Mouse (Mus musculus) kidney, postnatal 36 days (tissue): ENCODE results near the gene Exoc7.
"Not testable (repeated sequence)": the region's sequence is repeated elsewhere in the genome, so short reads cannot be mapped to it uniquely, and the experiment has no call there.

Experiments used
- DNase-seq, 2 experiments: peaks; one replicate each; pipeline ENCODE4 v3.0.0; 2021 to 2022; ENCODE audit warnings: mixed read lengths in 2 of 2

Gene Exoc7

GRCm38 (mm10) chr11:116312359-116312758 is 5.3 kb upstream of the Exoc7 start:
- DNase-seq, result no peak

DNA sequence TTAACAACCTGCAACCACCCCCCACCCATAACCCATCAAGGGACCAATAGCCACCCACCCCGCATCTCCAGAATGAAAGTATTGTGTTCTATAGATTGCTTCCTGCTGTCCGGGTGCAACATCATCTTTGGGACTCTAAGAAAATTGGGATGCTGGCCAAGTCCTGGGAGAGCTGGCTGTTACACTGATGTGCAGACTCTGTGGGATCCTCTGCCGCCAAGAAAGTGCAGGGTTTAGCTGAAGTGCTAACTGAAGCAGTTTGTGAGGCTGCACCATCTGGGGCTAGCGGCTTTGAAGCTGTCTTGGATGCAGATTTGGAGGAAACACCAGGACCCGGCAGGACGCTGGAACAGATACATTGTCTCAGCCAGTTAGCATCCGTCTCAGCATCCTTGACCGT is 4.1 kb upstream of the Exoc7 start:
- no peak for DNase-seq

- DNase-seq, result no peak
Observed at GRCm38 (mm10) chr11:116309601-116310000, 2.6 kb upstream of the Exoc7 start.

- DNase-seq, result no peak
Observed at GRCm38 (mm10) chr11:116307762-116308531, 914 bp upstream of the Exoc7 start.

DNA sequence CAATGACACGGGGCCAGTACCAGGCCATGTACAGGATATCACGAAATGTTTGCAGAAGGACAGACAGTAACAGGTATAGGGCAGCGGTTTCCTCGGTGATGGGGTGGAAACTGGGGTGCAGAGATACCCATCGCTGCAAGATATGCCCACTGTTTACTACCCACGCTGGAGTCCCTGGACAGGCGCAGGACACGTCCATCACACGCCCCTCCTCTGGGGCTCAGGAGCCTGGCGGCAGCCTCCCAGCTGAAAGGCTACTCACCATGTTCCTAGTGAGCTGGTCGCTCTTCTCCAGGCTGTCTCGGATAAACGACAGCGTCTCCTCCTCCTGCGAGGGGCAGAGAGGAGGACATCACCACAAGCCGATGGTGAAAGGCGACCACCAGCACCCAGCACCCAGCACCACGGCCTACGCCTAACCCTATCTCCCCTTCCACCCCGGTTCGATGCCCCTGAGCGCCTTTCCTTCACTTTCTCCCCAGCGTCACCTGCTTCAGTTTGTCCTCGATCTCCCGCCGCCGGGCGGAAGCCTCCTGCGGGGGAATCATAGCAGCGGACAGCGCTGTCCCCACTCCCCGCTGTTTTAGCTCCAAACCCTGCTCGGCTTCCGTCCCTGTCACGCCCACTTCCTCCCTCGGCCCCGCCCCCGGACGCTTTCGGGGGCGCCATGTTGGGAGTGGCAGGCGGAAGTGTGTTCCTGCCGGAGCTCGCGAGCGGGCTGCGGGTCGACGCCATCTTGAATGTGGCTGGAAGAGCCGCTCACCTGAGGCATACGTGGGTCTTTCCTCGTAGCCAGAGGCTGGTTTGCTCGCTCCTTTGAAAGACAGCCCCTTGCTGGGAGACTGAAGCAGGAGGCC is 679 bp downstream of the Exoc7 start:
- DNase-seq, result peak; percentile 94 to 97

- no peak for DNase-seq
Observed at GRCm38 (mm10) chr11:116305423-116305822, 1.6 kb downstream of the Exoc7 start.

DNA sequence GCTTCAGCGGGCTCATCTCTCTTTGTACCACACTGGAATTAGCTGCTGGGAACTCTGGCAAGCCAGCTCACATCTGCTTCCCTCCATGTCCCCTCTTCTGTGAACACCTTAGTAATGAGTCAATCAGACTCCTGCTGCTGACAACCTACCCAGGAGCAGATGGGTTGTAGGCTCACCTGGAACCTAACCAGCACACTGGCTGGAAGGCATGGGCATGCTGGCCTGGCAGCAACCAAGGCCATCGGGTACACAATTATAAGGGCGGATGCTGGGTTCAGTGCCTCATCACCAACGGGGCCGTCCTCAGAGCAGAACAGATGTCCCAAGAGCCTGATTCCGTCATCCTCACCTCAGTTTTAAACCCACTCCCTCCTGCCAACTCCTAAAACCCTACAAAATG is 8.4 kb downstream of the Exoc7 start:
- DNase-seq, result no peak

DNA sequence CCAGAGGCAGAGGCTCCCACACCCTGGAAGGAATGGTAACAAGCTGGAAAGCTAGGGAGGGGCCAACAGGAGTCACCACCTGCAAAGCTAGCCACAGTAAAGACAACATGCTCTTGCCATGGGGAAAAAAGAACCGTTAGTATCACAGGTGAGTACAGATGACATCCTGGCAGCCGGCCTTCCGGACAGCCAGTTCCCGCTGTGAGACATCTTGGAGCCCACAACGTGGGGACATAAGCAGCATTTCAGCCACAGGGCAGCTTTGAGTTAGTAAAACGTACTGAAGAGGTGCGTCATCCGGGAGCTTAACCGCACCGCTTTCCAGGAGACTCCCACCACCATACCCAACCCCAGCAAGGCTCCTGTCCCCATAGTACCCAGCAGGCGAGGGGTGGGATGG is 8.8 kb downstream of the Exoc7 start:
- DNase-seq, result no peak

- DNase-seq, result no peak
Observed at GRCm38 (mm10) chr11:116297017-116297416, 10.0 kb downstream of the Exoc7 start.

DNA sequence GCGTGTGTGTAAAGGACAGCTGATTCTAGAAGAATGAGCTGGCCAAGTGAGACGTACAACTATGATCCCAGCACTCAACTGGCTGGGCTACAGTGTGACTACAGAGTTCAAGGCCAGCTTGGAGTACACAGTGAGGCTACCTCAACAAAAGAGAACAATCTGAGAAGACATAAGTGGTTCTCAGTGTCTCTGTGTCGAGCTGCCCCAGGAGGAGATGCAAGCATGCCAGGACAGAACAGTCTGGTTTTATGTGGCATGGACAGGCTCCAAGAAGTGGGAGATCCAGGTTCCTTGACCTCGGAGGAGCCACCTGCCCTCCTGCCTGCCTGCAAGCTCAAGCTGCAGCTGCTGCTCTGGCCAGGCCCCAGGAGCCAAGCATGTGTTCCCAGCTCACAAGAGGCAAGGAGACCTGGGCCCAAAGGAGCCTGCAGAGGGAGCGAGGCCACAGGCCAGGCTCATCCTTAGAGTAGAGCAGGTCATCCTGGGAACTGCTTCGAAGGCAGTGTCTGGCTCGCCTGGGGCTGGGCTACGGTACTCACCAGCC is 10.8 kb downstream of the Exoc7 start:
- no peak for DNase-seq

DNA sequence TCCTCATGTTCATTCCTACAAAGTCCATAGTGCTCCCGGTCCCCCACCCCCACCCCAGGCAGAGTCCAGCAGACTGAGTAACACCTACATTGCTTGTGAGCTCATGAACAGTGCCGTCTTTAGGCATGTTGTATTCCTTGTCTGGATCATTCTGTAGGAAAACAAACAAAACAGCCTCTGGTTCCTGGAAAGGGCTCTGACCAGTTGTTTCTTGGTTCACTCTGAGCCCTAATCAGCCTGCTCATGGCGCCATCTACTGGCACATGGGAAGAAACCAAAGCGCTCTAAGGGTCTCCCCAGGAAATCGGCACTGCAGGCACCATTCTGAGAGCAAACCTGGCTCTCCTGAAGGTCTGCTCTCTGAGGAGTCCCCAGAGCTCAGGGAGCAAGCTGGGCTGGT is 12.7 kb downstream of the Exoc7 start:
- DNase-seq, result peak; percentile 64 to 81

GRCm38 (mm10) chr11:116293538-116294137 is 13.4 kb downstream of the Exoc7 start:
- DNase-seq, result no peak

DNA sequence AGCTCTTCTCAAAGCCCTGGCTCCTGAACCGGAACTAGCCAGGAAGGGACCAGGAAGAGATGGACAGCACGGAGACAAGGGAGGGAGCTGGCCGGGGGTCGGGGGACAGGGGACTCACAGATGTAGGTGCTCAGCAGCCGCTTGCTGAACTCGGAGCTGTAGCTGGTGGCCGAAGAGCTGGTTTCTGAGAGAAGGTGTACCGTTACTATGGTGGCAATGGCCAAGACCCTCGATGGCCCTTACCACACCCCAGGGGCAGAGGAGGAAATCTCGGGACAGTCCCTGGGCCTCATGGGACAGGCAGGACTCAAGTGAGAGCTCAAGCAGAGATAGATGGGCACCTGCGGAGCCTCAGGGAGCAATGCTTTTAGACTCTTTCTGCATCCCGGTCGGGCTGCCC is 14.6 kb downstream of the Exoc7 start:
- DNase-seq, result no peak

- DNase-seq, result peak; percentile 24 to 31
Observed at GRCm38 (mm10) chr11:116290556-116290955, 16.5 kb downstream of the Exoc7 start.

DNA sequence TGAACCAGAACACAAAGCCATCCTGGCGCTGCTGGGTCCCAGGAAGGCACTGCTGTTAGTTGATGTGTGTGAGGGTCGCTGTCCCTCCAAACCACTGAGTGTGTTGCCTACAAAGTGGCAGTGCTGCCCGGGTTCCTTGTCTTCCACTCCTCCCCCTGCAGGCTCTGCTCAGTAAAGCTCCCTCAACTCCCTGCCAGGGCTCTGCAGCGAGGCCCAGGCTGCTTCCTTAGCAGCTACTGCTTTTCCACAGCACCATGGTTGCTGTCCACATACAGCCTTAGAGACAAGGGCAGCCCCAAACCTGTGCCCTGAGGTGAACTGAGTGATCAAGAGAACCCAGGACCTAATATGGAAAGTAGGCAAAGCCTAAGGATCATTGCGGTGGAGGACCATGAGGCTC is 19.7 kb downstream of the Exoc7 start:
- DNase-seq, result no peak

DNA sequence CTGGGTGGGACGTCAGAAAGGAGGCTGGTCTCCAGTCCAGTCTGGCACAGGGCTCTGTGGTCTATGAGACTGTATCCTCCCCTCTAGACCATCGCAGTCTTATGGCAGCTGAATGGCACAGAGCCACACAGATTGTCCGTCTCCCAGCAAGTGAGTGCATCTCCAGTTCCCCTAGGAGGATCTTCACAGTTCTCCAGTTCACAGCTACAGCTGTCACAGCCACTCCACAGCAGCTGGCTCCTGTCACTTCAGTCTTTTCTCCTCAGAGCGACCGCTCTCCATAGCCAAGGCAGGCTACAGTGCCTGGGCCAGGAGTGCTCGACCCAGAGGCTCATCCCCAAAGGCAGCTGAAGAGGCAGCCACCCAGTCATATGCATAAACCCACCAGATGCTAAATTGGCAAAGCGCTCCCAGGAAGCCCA is 21.3 kb downstream of the Exoc7 start:
- peak; percentile 39 to 53 for DNase-seq

GRCm38 (mm10) chr11:116283982-116284381 is 23.1 kb downstream of the Exoc7 start:
- no peak for DNase-seq

- DNase-seq, result peak in 1 of 2 experiments; percentile 24
Observed at GRCm38 (mm10) chr11:116282912-116283521, 24.0 kb downstream of the Exoc7 start.

DNA sequence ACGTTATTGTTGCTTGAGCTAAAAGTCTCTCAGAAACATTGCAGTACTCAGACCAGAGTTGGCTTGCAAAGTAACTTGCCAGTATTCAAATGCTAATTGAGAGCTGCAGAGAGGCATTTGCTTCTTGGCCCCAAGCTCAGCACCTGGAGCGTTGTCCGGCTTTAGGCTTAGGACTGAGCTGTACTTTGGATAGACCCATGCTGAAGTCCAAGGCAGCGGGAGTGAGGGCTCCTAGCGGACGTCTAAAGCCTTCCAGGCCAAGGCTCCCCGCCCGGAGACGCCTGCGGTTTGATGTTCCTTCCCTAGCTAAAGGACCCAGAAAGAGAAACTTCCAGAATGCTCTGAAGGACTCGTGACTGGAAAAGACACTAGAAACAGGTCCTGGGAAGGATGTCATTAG is 24.9 kb downstream of the Exoc7 start:
- peak; percentile 53 to 61 for DNase-seq

GRCm38 (mm10) chr11:116281671-116282070 is 25.4 kb downstream of the Exoc7 start:
- no peak for DNase-seq

- DNase-seq, result peak in 1 of 2 experiments; percentile 33
Observed at GRCm38 (mm10) chr11:116280751-116281663, 26.0 kb downstream of the Exoc7 start, which contains the start of gene Galr2. Gene Galr2, plus strand, starts transcription at chr11:116280939.

DNA sequence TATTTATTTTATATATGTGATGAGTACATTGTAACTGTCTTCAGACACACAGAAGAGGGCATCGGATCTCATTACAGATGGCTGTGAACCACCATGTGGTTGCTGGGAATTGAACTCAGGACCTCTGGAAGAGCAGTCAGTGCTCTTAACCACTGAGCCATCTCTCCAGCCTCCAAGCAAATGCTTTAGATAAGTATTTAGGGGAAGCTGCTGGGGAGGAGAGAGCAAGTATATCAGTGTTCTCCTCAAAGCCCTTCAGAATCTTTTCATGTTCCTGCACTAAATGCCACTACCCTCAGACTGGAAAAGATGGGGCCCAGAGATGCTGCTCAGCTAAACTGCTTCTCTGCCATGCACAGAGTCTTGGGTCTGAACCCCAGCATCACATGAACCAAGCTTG is 29.8 kb downstream of the Exoc7 start:
- not testable (repeated sequence) for DNase-seq
